Mouse (Mus musculus): ENCODE results near the gene Cenpl.

DNA sequence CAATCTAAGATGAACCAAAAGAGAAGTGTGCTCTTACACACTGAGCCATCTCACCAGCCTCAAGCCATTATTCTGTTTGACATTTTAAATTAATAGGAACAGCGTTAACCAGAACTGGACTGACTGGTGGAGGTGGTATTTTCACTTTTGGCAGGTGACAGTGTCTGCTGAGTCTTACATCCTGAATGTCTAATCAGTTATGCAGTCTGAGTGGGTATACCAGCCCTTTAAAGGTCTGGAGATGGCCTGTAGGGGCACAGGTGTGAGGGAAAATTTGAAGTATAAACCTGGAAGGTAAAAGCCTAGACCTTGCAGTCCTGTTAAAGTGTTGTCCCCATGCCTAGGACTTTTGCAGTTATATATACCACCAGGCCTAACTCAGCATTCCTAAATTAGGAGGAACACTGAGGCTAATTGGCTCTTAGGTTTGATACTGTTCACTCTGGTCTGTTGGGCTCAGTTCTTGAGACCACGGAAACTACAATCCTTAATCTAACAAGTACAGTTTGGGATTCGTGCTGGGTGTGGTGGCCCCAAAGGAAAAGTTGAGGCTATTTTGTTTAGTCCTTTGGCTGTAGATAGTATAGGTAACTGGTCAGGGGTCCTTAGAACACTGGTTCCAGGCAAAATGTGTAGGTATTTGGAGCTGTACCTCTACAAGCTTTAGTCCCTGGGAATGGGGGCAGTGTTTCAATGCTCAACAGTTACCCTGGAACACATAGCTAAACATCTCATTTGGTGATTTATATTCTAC is 31.4 kb upstream of the Cenpl start:
- TF ChIP-seq CTCF (IDR thresholded peaks at IDR 0.05; ENCODE audit: insufficient read depth, low read length) (no peak), POLR2A (IDR thresholded peaks at IDR 0.05; ENCODE audit: borderline replicate concordance, extremely low read depth, low read depth, low read length) (no peak)
